Mouse (Mus musculus): ENCODE data around the gene Ncoa1. TPM values are rescaled to one million over a fixed set of nuclear protein-coding genes. Genes with fewer than 3 reads are reported as not detected.
A peak's percentile ranks its signal among the peaks of the same experiment; 100 is the strongest.
"Not testable (repeated sequence)": the region's sequence is repeated elsewhere in the genome, so short reads cannot be mapped to it uniquely, and the experiment has no call there.

The Ncoa1 gene
- total and polyA plus RNA-seq, 2 experiments, result 9.3 TPM

DNA sequence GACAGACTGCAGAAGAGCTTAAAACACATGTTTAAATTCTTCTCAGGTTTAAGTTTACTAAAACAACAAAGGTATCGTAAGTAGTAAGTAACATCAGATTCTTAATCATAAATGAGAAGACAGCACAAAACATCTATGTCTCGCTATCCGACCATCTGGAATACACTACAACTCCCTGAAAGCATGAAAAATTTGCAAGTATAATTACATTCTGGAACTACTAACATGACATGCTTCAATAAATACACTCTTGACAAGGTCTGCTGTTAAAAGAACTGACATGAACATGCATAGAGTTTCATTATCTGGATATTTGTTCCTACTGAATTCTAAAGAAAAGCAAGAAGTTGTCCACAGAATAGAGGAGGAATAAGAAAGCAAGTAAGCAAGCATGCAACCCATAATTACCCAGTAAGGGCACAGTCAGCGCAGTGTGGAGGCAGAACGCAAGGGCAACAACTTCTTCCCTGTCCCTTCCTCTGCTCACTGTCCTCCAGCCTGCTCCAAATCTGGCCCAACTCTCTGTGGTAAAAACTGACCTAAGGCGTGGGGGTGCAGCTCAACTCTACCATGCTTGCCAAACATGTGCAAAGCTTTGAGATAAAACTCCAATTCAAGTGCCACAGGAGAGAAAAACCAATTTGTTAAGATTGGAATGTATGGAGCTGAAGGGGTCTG lies 102.0 kb downstream of the Ncoa1 start:
- Histone ChIP-seq H3K36me3 (ENCODE audit: control insufficient read depth, insufficient read depth, low read length) (no peaks in the 10 kb centered on the region), H3K4me1 (ENCODE audit: control insufficient read depth, insufficient read depth, low read length) (no peaks in the 10 kb centered on the region; the same call in 1 of the 2 replicates), H3K27ac (replicated peaks; ENCODE audit: insufficient read depth, low read depth, low read length) (no peak overlapping the region), H3K9ac (ENCODE audit: low read depth, low read length) (no peak overlapping the region), H3K27me3 (ENCODE audit: control insufficient read depth, insufficient read depth, low read length) (no peaks in the 10 kb centered on the region), H3K4me3 (ENCODE audit: insufficient read depth, low read depth, low read length) (no peak overlapping the region), H3K79me2 (ENCODE audit: control insufficient read depth, insufficient read depth, low read length) (peaks cover 7% of the 10 kb centered on the region; the same call in 1 of the 2 replicates)
- peak; percentile 27 for DNase-seq (ENCODE audit: extremely low read depth, low read depth, low spot score)
- TF ChIP-seq CTCF (IDR thresholded peaks at IDR 0.05; ENCODE audit: low read depth, low read length), result no peak
- no peak for TF ChIP-seq POLR2A (IDR thresholded peaks at IDR 0.05; ENCODE audit: extremely low read depth, insufficient read depth, low read length)
- WGBS, result 87% methylated on average over 6 of the region's 6 CpGs

DNA sequence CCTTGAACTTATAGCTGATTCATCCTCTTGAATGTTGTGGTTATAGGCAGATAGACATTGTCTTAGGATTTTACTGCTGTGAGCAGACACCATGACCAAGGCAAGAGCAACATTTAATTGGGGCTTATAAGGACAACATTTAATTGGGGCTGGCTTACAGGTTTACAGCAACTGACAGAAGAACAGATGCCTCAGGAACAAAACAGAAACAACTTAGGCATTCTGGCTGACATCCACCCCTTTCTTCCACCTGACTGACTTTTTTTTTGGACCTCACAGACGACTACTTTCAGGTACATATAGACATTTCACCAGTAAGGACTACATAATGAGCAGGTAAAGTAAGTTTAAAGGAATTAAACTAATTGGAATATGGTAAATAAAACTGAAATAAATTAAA lies 105.6 kb downstream of the Ncoa1 start:
- H3K79me2 ChIP-seq (ENCODE audit: control insufficient read depth, insufficient read depth, low read length), result peaks cover 2% of the 10 kb centered on the region; the same call in 1 of the 2 replicates
- no peaks in the 10 kb centered on the region for H3K27me3 ChIP-seq (ENCODE audit: control insufficient read depth, insufficient read depth, low read length)
- no peaks in the 10 kb centered on the region for H3K36me3 ChIP-seq (ENCODE audit: control insufficient read depth, insufficient read depth, low read length)
- H3K9ac ChIP-seq (ENCODE audit: low read depth, low read length), result no peak overlapping the region
- DNase-seq (ENCODE audit: extremely low read depth, low read depth, low spot score), result no peak
- WGBS, result 92% methylated on average over 1 of the region's 1 CpGs
- TF ChIP-seq POLR2A (IDR thresholded peaks at IDR 0.05; ENCODE audit: extremely low read depth, insufficient read depth, low read length) (no peak), CTCF (IDR thresholded peaks at IDR 0.05; ENCODE audit: low read depth, low read length) (no peak)
- H3K4me3 ChIP-seq (ENCODE audit: insufficient read depth, low read depth, low read length), result no peak overlapping the region
- H3K4me1 ChIP-seq (ENCODE audit: control insufficient read depth, insufficient read depth, low read length), result no peaks in the 10 kb centered on the region
- H3K27ac ChIP-seq (replicated peaks; ENCODE audit: insufficient read depth, low read depth, low read length), result no peak overlapping the region

GRCm38 (mm10) chr12:4365951-4366350 lies 111.0 kb downstream of the Ncoa1 start:
- Histone ChIP-seq H3K27ac (replicated peaks; ENCODE audit: insufficient read depth, low read depth, low read length) (no peak overlapping the region), H3K9ac (ENCODE audit: low read depth, low read length) (no peak overlapping the region), H3K4me1 (ENCODE audit: control insufficient read depth, insufficient read depth, low read length) (no peaks in the 10 kb centered on the region), H3K79me2 (ENCODE audit: control insufficient read depth, insufficient read depth, low read length) (no peaks in the 10 kb centered on the region), H3K36me3 (ENCODE audit: control insufficient read depth, insufficient read depth, low read length) (no peaks in the 10 kb centered on the region), H3K4me3 (ENCODE audit: insufficient read depth, low read depth, low read length) (no peak overlapping the region), H3K27me3 (ENCODE audit: control insufficient read depth, insufficient read depth, low read length) (no peaks in the 10 kb centered on the region)
- WGBS, result 87% methylated on average over 1 of the region's 1 CpGs
- no peak for DNase-seq (ENCODE audit: extremely low read depth, low read depth, low spot score)
- no peak for TF ChIP-seq POLR2A (IDR thresholded peaks at IDR 0.05; ENCODE audit: extremely low read depth, insufficient read depth, low read length)
- no peak for TF ChIP-seq CTCF (IDR thresholded peaks at IDR 0.05; ENCODE audit: low read depth, low read length)

DNA sequence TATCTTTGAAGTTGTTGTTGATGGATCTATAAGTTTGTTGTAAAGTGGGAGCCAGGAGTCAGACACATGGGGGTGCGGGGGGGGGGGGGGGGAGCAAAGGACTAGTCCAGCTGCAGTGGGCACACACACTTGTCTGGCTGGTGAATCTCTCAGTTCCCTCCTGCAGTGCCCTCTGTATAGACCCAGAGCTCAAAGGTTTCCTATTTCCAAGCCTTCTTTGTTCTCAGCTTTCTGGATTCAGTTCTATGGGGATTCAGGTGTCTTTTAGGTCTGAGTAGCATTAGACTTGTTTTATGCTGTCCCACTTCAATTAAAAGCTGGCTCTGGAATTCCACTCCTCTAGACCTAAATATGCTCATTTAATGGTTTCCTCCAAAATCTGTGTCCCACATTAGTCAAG lies 117.5 kb downstream of the Ncoa1 start:
- Histone ChIP-seq H3K4me1 (ENCODE audit: control insufficient read depth, insufficient read depth, low read length) (no peaks in the 10 kb centered on the region), H3K36me3 (ENCODE audit: control insufficient read depth, insufficient read depth, low read length) (no peaks in the 10 kb centered on the region), H3K27ac (replicated peaks; ENCODE audit: insufficient read depth, low read depth, low read length) (no peak overlapping the region), H3K79me2 (ENCODE audit: control insufficient read depth, insufficient read depth, low read length) (no peaks in the 10 kb centered on the region), H3K9ac (ENCODE audit: low read depth, low read length) (no peak overlapping the region), H3K27me3 (ENCODE audit: control insufficient read depth, insufficient read depth, low read length) (no peaks in the 10 kb centered on the region), H3K4me3 (ENCODE audit: insufficient read depth, low read depth, low read length) (no peak overlapping the region)
- DNase-seq (ENCODE audit: extremely low read depth, low read depth, low spot score), result no peak
- WGBS, result 75% methylated on average over 1 of the region's 1 CpGs
- TF ChIP-seq POLR2A (IDR thresholded peaks at IDR 0.05; ENCODE audit: extremely low read depth, insufficient read depth, low read length) (no peak), CTCF (IDR thresholded peaks at IDR 0.05; ENCODE audit: low read depth, low read length) (no peak)

DNA sequence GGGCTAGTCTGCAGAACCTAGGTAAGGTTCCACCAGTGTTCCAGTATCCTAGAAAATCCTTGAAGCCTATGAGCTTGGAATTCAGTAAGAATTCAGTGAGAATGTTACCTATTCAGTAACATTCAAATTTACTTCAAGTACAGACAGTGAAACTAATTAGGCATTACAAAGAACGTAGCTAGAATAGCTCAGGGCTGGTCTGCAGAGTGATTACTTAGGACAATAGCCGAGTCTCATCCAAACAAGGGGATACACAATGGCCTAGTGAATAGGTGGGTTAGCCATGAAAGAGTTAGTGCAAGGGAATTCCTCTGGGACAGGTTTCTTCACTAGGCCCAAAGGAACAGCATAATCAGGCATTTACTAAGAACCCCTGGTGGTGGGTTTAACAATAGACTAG lies 118.3 kb downstream of the Ncoa1 start:
- H3K79me2 ChIP-seq (ENCODE audit: control insufficient read depth, insufficient read depth, low read length); H3K4me3 ChIP-seq (ENCODE audit: insufficient read depth, low read depth, low read length); H3K4me1 ChIP-seq (ENCODE audit: control insufficient read depth, insufficient read depth, low read length); DNase-seq (ENCODE audit: extremely low read depth, low read depth, low spot score); H3K36me3 ChIP-seq (ENCODE audit: control insufficient read depth, insufficient read depth, low read length); H3K9ac ChIP-seq (ENCODE audit: low read depth, low read length); H3K27me3 ChIP-seq (ENCODE audit: control insufficient read depth, insufficient read depth, low read length); H3K27ac ChIP-seq (replicated peaks; ENCODE audit: insufficient read depth, low read depth, low read length): not testable (repeated sequence)
- WGBS, result 94% methylated on average over 2 of the region's 2 CpGs

GRCm38 (mm10) chr12:4358100-4358499 lies 118.9 kb downstream of the Ncoa1 start:
- H3K4me1 ChIP-seq (ENCODE audit: control insufficient read depth, insufficient read depth, low read length), result no peaks in the 10 kb centered on the region
- no peaks in the 10 kb centered on the region for H3K36me3 ChIP-seq (ENCODE audit: control insufficient read depth, insufficient read depth, low read length)
- H3K79me2 ChIP-seq (ENCODE audit: control insufficient read depth, insufficient read depth, low read length), result no peaks in the 10 kb centered on the region
- no peak for DNase-seq (ENCODE audit: extremely low read depth, low read depth, low spot score)
- TF ChIP-seq POLR2A (IDR thresholded peaks at IDR 0.05; ENCODE audit: extremely low read depth, insufficient read depth, low read length) (no peak), CTCF (IDR thresholded peaks at IDR 0.05; ENCODE audit: low read depth, low read length) (no peak)
- H3K27me3 ChIP-seq (ENCODE audit: control insufficient read depth, insufficient read depth, low read length), result no peaks in the 10 kb centered on the region
- H3K4me3 ChIP-seq (ENCODE audit: insufficient read depth, low read depth, low read length), result no peak overlapping the region
- 97% methylated on average over 4 of the region's 4 CpGs for WGBS
- H3K9ac ChIP-seq (ENCODE audit: low read depth, low read length), result no peak overlapping the region
- H3K27ac ChIP-seq (replicated peaks; ENCODE audit: insufficient read depth, low read depth, low read length), result no peak overlapping the region

All from liver, adult 2 months (tissue).